8 mouse cellular contexts compared by ENCODE assay signal in genomic region chr8:11758482-11759281, GRCm38 (mm10). TPM values are rescaled to one million over a fixed set of nuclear protein-coding genes. Genes with fewer than 3 reads are reported as not detected.
DNase-seq lines count a peak whose midpoint lies in the region; ATAC-seq and TF ChIP-seq lines count a peak whose summit lies in the region.

No protein-coding gene starts in this region.

- H3K27ac ChIP-seq in heart, embryonic 14.5 days (replicated peaks in 1 of 2; ENCODE audit: control insufficient read depth in 1 of 2, insufficient read depth in 1 of 2, low read depth in 2 of 2, low read length in 2 of 2), result peak overlapping the region in 1 of 2 experiments; percentile 54; a peak in 2 of 4 replicates
- H3K27ac ChIP-seq in cerebellum, adult 2 months (ENCODE audit: insufficient read depth, low read length), result peak overlapping the region; percentile 62
- peak overlapping the region; percentile 90 for H3K27ac ChIP-seq in hindbrain, embryonic 13.5 days

- peak overlapping the region; percentile 90 for H3K9ac ChIP-seq in heart, embryonic 14.5 days (ENCODE audit: low read length)
- peak overlapping the region; percentile 91 for H3K9ac ChIP-seq in hindbrain, embryonic 13.5 days

- peak; percentile 39; the same call in 1 of the 2 replicates for TF ChIP-seq CTCF in cerebellum, adult 2 months (IDR thresholded peaks at IDR 0.05; ENCODE audit: borderline replicate concordance, insufficient read depth, low read depth, low read length)

- peaks cover 9 to 30% of the 10 kb centered on the region in 2 experiments; a peak in 3 of 4 replicates for H3K4me1 ChIP-seq in heart, embryonic 14.5 days (ENCODE audit: control insufficient read depth in 2 of 2, insufficient read depth in 2 of 2, low read length in 2 of 2)
- peaks cover 18% of the 10 kb centered on the region; the same call in 1 of the 2 replicates for H3K4me1 ChIP-seq in cerebellum, adult 2 months (ENCODE audit: control insufficient read depth, insufficient read depth, low read length)
- peaks cover 33% of the 10 kb centered on the region for H3K4me1 ChIP-seq in hindbrain, embryonic 13.5 days (replicated peaks)

- H3K4me2 ChIP-seq in heart, embryonic 14.5 days (ENCODE audit: low read length), result peak overlapping the region; percentile 80
- H3K4me2 ChIP-seq in hindbrain, embryonic 13.5 days, result peak overlapping the region; percentile 76

- H3K27me3 ChIP-seq in heart, embryonic 14.5 days (ENCODE audit: control insufficient read depth, insufficient read depth, low read length), result no peaks in the 10 kb centered on the region
- no peaks in the 10 kb centered on the region for H3K27me3 ChIP-seq in cerebellum, adult 2 months (ENCODE audit: control insufficient read depth, insufficient read depth, low read length)
- H3K27me3 ChIP-seq in hindbrain, embryonic 13.5 days, result no peaks in the 10 kb centered on the region

- peak; percentile 7; the same call in 1 of the 2 replicates for ATAC-seq in heart, embryonic 14.5 days (ENCODE audit: insufficient number of reproducible peaks, insufficient read depth, low FRiP score, low read depth)
- no peak; the same call in 1 of the 2 replicates for ATAC-seq in hindbrain, embryonic 13.5 days (ENCODE audit: low FRiP score)
- ATAC-seq in megakaryocyte, adult 5-6 weeks (ENCODE audit: poor library complexity, severe bottlenecking), result peak; percentile 24; the same call in 1 of the 2 replicates

- H3K9me3 ChIP-seq in heart, embryonic 14.5 days (ENCODE audit: control insufficient read depth, low read length), result no peaks in the 10 kb centered on the region
- H3K9me3 ChIP-seq in hindbrain, embryonic 13.5 days, result no peaks in the 10 kb centered on the region

- H3K4me3 ChIP-seq in heart, embryonic 14.5 days (ENCODE audit: control insufficient read depth in 1 of 2, insufficient read depth in 1 of 2, low read depth in 1 of 2, low read length in 2 of 2), result peak overlapping the region; percentile 94 to 95
- H3K4me3 ChIP-seq in cerebellum, adult 2 months (replicated peaks; ENCODE audit: insufficient read depth, low read depth, low read length), result peak overlapping the region; percentile 80
- H3K4me3 ChIP-seq in hindbrain, embryonic 13.5 days, result peak overlapping the region; percentile 86

- no peak for DNase-seq in heart, postnatal 10 days
- DNase-seq in CD8-positive naive resting alpha-beta T cell, adult 2 months (ENCODE audit: low read depth in 2 of 2, low spot score in 2 of 2), result peak; percentile 3 to 13
- DNase-seq in cerebellum, adult 2 months, result peak; percentile 70 to 73
- DNase-seq in testis, postnatal 14 days (ENCODE audit: low spot score), result peak; percentile 36
- no peak for DNase-seq in embryo, embryonic 10.5 days (ENCODE audit: low spot score)

- H3K36me3 ChIP-seq in heart, embryonic 14.5 days (ENCODE audit: control insufficient read depth, insufficient read depth, low read length), result no peaks in the 10 kb centered on the region
- no peaks in the 10 kb centered on the region for H3K36me3 ChIP-seq in hindbrain, embryonic 13.5 days

- WGBS in heart, embryonic 14.5 days, result 2% methylated on average over 48 of the region's 53 CpGs
- WGBS in cerebellum, adult 2 months, result 1% methylated on average over 35 of the region's 53 CpGs
- WGBS in hindbrain, embryonic 13.5 days, result 2% methylated on average over 30 of the region's 53 CpGs

- intact Hi-C loops in heart, postnatal 10 days (cut with DNase I), result loop anchor here (2.0 kb wide), 2 partner anchors 20 to 30 kb away; no protein-coding TSS in a partner anchor

- TF ChIP-seq POLR2A in cerebellum, adult 2 months (IDR thresholded peaks at IDR 0.05; ENCODE audit: borderline replicate concordance, insufficient read depth, low read length), result no peak

RNA-seq across cellular contexts. Expression of gene Arhgef7, which starts 31.2 kb away (rescaled TPM):
- polyA plus RNA-seq in heart, embryonic 14.5 days (2014; fragmentation: Nextera tagmentation; extraction: Ambion mirVana), result 67.5 and 72.1 TPM in 2 replicates
- total RNA-seq in heart, postnatal 10 days (2021), result 100 to 1,000 TPM; 174 to 190 TPM
- 134 and 151 TPM in 2 replicates for polyA plus RNA-seq in cerebellum, adult 2 months (2012; rRNA removed)
- 62.4 and 62.5 TPM in 2 replicates for polyA plus RNA-seq in hindbrain, embryonic 13.5 days (2015; fragmentation: Nextera tagmentation; extraction: Ambion mirVana)
- total RNA-seq in megakaryocyte, adult 5-6 weeks (2015), result 39.5 and 48.5 TPM in 2 replicates
- total RNA-seq in megakaryocyte, adult 5-6 weeks (2017), result 25.0 and 27.0 TPM in 2 replicates

RNA-seq across cellular contexts. Expression of gene 1700016D06Rik, which starts 57.8 kb away (rescaled TPM):
- not detected in 2 replicates for polyA plus RNA-seq in heart, embryonic 14.5 days (2014; fragmentation: Nextera tagmentation; extraction: Ambion mirVana)
- total RNA-seq in heart, postnatal 10 days (2021), result not detected
- not detected in 2 replicates for polyA plus RNA-seq in cerebellum, adult 2 months (2012; rRNA removed)
- polyA plus RNA-seq in hindbrain, embryonic 13.5 days (2015; fragmentation: Nextera tagmentation; extraction: Ambion mirVana), result not detected in 2 replicates
- not detected in 2 replicates for total RNA-seq in megakaryocyte, adult 5-6 weeks (2015)
- total RNA-seq in megakaryocyte, adult 5-6 weeks (2017), result not detected in 2 replicates

Comparison
In these comparisons a context has a peak if more than half of its experiments do, and no peak if none do; other contexts are left out.
1. DNase-seq: peak in CD8-positive naive resting alpha-beta T cell, adult 2 months (2 of 2), cerebellum, adult 2 months (2 of 2) and testis, postnatal 14 days (single experiment); none in heart, postnatal 10 days (0 of 2) and embryo, embryonic 10.5 days (single experiment).
2. Peak in every context shown above with its lines, with median percentiles within 50 percentile points of each other: H3K4me3 ChIP-seq.